Mouse (Mus musculus) limb, embryonic 11.5 days (tissue): ENCODE results near the gene Csn1s2a. TPM values are rescaled to one million over a fixed set of nuclear protein-coding genes. Genes with fewer than 3 reads are reported as not detected.
"Not testable (repeated sequence)": the region's sequence is repeated elsewhere in the genome, so short reads cannot be mapped to it uniquely, and the experiment has no call there.

Experiments used
- ATAC-seq: fragments of 200-750 bp; cut with Nextera tagmentation; 2 replicates; pipeline ENCODE4 v1.8.0; 2017; ENCODE audit warnings: low read depth; ENCODE audit not compliant: insufficient number of reproducible peaks, low FRiP score, low TSS enrichment
- DNase-seq: peaks from one replicate; pipeline ENCODE4 v3.0.0-alpha.2; 2015; ENCODE audit warnings: low spot score
- H3K27ac ChIP-seq: fragments of 300-500 bp; sonication (generic); replicated peaks from 2 replicates; pipeline ENCODE4 v1.5.1; 2014; ENCODE audit warnings: low read depth, mild to moderate bottlenecking, low read length
- H3K27me3 ChIP-seq: fragments of 300-500 bp; sonication (generic); 2 replicates; pipeline ENCODE4 v1.6.1; 2014; ENCODE audit warnings: mild to moderate bottlenecking, low read length, mixed read lengths; ENCODE audit not compliant: control insufficient read depth, insufficient read depth
- H3K36me3 ChIP-seq: fragments of 300-500 bp; sonication (generic); 2 replicates; pipeline ENCODE4 v1.6.1; 2014; ENCODE audit warnings: mild to moderate bottlenecking, low read length, moderate library complexity, mixed read lengths; ENCODE audit not compliant: control insufficient read depth, insufficient read depth
- H3K4me1 ChIP-seq: fragments of 300-500 bp; sonication (generic); 2 replicates; pipeline ENCODE4 v1.6.1; 2014; ENCODE audit warnings: low read length, mixed read lengths; ENCODE audit not compliant: control insufficient read depth, insufficient read depth
- H3K4me2 ChIP-seq: fragments of 300-500 bp; sonication (generic); 2 replicates; pipeline ENCODE4 v1.6.1; 2014; ENCODE audit warnings: low read depth, mild to moderate bottlenecking, moderate library complexity; ENCODE audit not compliant: severe bottlenecking
- H3K4me3 ChIP-seq: fragments of 300-500 bp; sonication (generic); 2 replicates; pipeline ENCODE4 v1.5.1; 2014; ENCODE audit warnings: low read depth, low read length
- H3K9ac ChIP-seq: fragments of 300-500 bp; sonication (generic); 2 replicates; pipeline ENCODE4 v1.6.1; 2014; ENCODE audit warnings: mild to moderate bottlenecking, low read length
- H3K9me3 ChIP-seq: fragments of 300-500 bp; sonication (generic); 2 replicates; pipeline ENCODE4 v1.6.1; 2016; ENCODE audit warnings: low read length; ENCODE audit not compliant: control insufficient read depth
- WGBS: fragments of 180-500 bp; shearing (Covaris S2); extraction: QIAGEN DNeasy Blood & Tissue Kit; methylation state at CpG from one replicate; pipeline ENCODE4 v1.1.7; 2014; 5-methylcytosine and 5-hydroxymethylcytosine counted together
- polyA plus RNA-seq: library from polyadenylated mRNA; unstranded; fragments of >200 nt; fragmentation: Nextera tagmentation; extraction: Ambion mirVana; gene quantifications from 2 replicates; pipeline ENCODE4 v1.2.1, GENCODE M21; 2014

Gene Csn1s2a
- not detected in 2 replicates for polyA plus RNA-seq

DNA sequence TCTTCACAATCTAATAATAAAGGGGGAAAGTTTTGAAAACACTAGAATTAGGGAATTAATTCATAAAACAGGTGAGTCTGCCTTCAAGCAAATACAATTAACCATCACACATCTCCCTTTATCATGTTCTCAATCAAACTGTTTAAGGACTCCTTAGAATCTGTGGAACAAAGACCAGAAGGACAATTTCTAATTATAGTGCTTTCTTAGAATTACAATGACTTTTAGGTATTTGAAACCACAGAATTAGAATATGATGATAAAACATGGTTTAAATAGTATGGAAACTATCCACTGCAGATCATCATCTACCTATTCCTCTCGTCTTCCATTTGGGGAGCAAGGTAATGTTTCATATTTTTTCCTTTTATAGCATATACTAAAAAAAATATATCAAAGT lies at the start of gene Csn1s2a:
Csn1s2a (plus strand) TSS at position 301 of the 400 bp plus-strand sequence.
- WGBS: 78% methylated on average over 1 of the region's 1 CpGs
- H3K4me2 ChIP-seq: no peak within 1 kb of the TSS

DNA sequence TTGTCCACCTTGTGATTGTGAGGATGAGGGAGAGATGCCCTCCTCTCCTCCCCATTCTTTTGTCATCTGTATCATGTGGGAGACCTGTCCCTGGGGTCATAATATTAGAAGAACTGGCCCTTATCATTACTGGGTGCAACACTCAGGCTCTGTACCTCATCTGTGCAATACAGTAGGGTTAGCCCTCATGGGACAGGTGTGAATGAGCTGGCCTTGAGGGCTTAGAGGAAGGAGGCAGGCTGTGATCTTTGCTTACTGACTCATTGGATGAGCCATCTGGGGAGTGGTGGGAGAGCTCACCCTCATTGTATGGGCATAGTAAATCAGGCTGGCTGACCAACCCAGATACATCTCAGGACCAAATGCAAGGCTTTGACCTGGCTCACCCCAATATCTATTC lies 39.5 kb upstream of the Csn1s2a start:
- H3K9ac ChIP-seq: no peak overlapping the region
- no peak for DNase-seq
- no peak for ATAC-seq

More for the DNA sequence above, at the start of gene Csn1s2a:
- Histone ChIP-seq H3K4me1 (no peaks in the 10 kb centered on the region), H3K27me3 (no peaks in the 10 kb centered on the region), H3K4me3 (no peak within 1 kb of the TSS), H3K27ac (no peak within 1 kb of the TSS), H3K36me3 (no peaks in the 10 kb centered on the region), H3K9me3 (no peaks in the 10 kb centered on the region), H3K9ac (no peak within 1 kb of the TSS)
- ATAC-seq: no peak
- DNase-seq: no peak

DNA sequence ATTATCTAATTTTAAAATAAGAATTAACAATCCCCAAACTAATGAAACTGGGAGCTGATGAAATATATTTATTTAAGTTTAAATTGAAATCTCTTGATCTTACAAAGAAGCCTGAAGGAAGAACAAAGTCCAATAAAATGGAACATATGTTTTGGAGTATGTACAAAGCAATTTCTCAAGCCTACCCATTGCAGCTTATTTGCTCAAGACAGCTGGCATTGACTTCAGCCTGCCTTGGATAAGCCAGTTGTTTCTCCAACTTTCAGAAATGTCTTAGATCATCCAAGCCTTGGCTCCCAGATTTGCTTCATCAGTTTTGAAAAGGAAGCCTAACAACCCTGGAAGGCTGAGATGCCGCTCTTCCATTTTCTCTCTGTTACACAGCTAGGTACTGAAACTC lies 20.9 kb upstream of the Csn1s2a start:
- Histone ChIP-seq H3K4me2 (no peak overlapping the region), H3K27ac (no peak overlapping the region), H3K9me3 (no peaks in the 10 kb centered on the region), H3K27me3 (no peaks in the 10 kb centered on the region), H3K4me3 (no peak overlapping the region), H3K9ac (no peak overlapping the region), H3K36me3 (no peaks in the 10 kb centered on the region), H3K4me1 (no peaks in the 10 kb centered on the region)
- no peak for DNase-seq
- no peak for ATAC-seq
- WGBS: 97% methylated on average over 1 of the region's 1 CpGs

More for the DNA sequence above, 39.5 kb upstream of the Csn1s2a start:
- H3K27me3 ChIP-seq: no peaks in the 10 kb centered on the region
- H3K9me3 ChIP-seq: no peaks in the 10 kb centered on the region
- no peak overlapping the region for H3K27ac ChIP-seq
- no peaks in the 10 kb centered on the region for H3K4me1 ChIP-seq
- H3K4me3 ChIP-seq: no peak overlapping the region
- H3K36me3 ChIP-seq: no peaks in the 10 kb centered on the region
- H3K4me2 ChIP-seq: no peak overlapping the region

DNA sequence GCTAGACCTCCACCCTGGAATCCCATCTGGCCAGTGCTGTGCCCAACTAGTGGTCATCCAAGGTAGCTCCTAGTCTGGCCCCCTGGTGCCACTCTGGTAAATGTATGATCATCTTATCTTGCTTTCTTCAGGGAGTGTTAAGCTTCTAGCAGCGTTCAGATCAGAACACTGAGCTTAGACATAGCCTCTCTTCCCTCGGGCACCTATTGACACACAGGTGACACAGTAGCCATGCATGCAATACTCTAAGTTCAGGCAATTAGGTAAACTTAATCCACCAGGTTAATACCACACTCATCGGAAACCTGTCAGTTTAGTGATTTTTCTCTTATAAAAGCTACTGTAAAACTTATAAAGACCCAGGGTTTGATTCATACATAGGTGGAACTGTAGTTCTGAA lies 9.8 kb upstream of the Csn1s2a start:
- Histone ChIP-seq H3K9me3 (no peaks in the 10 kb centered on the region), H3K4me1 (no peaks in the 10 kb centered on the region), H3K4me3 (no peak overlapping the region), H3K4me2 (no peak overlapping the region), H3K36me3 (no peaks in the 10 kb centered on the region), H3K27ac (no peak overlapping the region), H3K27me3 (no peaks in the 10 kb centered on the region), H3K9ac (no peak overlapping the region)
- 84% methylated on average over 3 of the region's 3 CpGs for WGBS
- ATAC-seq: no peak
- no peak for DNase-seq

DNA sequence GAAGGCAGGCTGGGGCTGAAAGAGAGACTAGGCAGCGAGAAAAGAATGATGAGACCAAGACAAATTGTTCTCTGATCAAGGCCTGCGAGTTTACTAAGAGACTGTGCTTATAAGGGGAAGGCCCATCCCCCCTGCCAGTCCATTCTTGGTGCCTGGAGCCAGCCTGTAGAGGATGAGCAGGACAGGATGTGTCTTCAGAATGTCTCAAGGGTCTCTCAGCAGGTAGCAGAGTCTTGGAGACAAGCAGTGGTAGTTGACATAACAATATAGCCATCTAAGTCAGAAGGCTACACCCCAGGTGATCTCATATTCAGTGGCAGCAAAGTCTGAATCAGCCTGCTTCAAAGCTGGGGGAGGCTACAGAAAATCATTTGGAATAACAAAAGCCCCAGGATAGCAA lies 2.2 kb upstream of the Csn1s2a start:
- not testable (repeated sequence) for H3K4me2 ChIP-seq, H3K27ac ChIP-seq, H3K9me3 ChIP-seq, DNase-seq, ATAC-seq, H3K36me3 ChIP-seq, H3K9ac ChIP-seq, H3K27me3 ChIP-seq, H3K4me1 ChIP-seq, H3K4me3 ChIP-seq
- WGBS: 51% methylated on average over 2 of the region's 2 CpGs

DNA sequence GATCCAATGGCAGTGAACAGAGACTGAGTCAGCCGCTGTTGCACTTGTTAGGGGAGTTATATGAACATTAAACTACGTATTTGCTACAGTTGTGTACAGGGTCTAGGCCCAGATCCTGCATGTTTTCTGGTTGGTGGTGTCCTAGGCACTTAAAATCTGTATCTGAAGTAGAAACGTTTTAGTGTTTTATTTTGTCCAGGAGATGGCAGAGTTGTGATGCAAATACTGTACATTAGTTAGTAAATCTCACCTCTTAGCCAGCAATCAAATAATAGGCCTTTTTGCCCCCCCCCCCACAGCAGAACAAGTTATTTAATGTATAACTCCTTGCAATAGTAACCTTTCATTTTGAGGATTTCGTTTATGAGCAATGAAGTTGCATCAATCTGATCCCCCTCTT lies 8.4 kb downstream of the Csn1s2a start:
- Histone ChIP-seq H3K27me3 (no peaks in the 10 kb centered on the region), H3K36me3 (no peaks in the 10 kb centered on the region), H3K27ac (no peak overlapping the region), H3K4me3 (no peak overlapping the region), H3K4me1 (no peaks in the 10 kb centered on the region), H3K4me2 (no peak overlapping the region), H3K9ac (no peak overlapping the region), H3K9me3 (no peaks in the 10 kb centered on the region)
- 63% methylated on average over 4 of the region's 4 CpGs for WGBS
- DNase-seq: no peak
- ATAC-seq: no peak

DNA sequence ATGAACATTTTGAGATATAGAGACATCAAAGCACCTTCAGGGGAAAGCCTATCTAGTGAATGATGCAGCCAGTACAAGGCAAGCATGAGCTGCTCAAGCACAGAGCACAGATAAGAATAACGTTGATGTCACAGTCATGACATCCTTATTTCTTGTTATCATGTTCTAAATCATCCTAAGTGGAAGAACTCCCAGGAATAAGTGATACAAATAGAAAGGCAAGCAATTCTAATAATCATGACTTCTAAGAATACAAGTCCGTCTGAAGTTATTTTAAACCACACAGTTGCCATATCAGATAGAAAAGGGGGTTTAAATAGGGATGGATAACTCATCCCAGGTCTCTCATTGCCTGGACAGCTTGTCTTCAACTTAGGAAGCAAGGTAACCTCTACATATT lies 33.4 kb downstream of the Csn1s2a start, which contains the start of gene Csn1s2b:
Csn1s2b (plus strand) TSS at position 301 of the 400 bp plus-strand sequence.
- no peak within 1 kb of the TSS for H3K4me3 ChIP-seq
- H3K27ac ChIP-seq: no peak within 1 kb of the TSS
- H3K9ac ChIP-seq: no peak within 1 kb of the TSS
- no peaks in the 10 kb centered on the region for H3K36me3 ChIP-seq
- H3K27me3 ChIP-seq: no peaks in the 10 kb centered on the region
- ATAC-seq (no peak), DNase-seq (no peak)
- no peak within 1 kb of the TSS for H3K4me2 ChIP-seq
- no peaks in the 10 kb centered on the region for H3K9me3 ChIP-seq
- 87% methylated on average over 2 of the region's 2 CpGs for WGBS
- H3K4me1 ChIP-seq: no peaks in the 10 kb centered on the region

DNA sequence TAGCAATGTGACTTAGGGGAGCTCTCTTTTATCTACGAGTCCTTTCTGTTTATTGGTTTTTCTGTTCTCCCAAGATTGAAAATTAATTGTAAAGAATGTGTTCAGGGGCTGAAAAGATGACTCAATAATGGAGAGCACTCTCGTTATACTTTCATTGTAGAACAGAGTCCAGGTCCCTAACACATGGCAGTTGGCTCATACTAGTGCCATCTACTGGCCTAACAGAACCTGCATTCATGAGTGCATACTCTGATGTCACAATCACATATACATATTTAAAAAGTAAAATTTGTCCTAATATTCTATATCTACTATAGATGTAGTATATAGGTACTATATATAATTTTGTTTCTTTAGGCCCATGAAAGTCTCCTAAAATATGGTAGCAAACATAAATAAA lies 34.9 kb downstream of the Csn1s2a start:
- Histone ChIP-seq H3K4me2 (no peak overlapping the region), H3K27ac (no peak overlapping the region), H3K4me1 (no peaks in the 10 kb centered on the region), H3K9me3 (no peaks in the 10 kb centered on the region), H3K36me3 (no peaks in the 10 kb centered on the region), H3K9ac (no peak overlapping the region), H3K4me3 (no peak overlapping the region), H3K27me3 (no peaks in the 10 kb centered on the region)
- ATAC-seq (no peak), DNase-seq (no peak)
- WGBS: 78% methylated on average over 2 of the region's 2 CpGs

DNA sequence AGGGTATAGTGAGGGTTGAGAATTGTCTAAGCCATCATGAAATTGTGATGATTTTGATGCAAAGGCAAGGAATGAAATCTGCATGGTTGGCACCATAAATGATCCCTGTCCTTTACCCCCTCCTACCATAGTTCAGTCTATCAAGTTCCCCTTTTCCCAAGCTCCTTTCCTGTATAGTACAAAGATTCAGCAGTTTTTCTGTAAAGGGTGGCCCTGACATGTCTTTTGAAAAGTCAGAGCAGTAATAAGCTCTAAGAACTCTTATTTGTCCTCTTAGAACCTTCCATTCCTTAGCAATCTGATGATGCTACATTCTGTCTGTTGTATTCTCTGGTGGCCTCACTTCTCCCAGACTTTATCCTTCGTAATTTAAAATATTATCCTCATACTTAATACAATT lies 51.0 kb downstream of the Csn1s2a start, which contains the start of gene Prr27:
Prr27 (plus strand) TSS at position 301 of the 400 bp plus-strand sequence.
- H3K4me1 ChIP-seq: no peaks in the 10 kb centered on the region

More for the DNA sequence above, 51.0 kb downstream of the Csn1s2a start, which contains the start of gene Prr27:
- Histone ChIP-seq H3K4me3 (no peak within 1 kb of the TSS), H3K27ac (no peak within 1 kb of the TSS), H3K36me3 (no peaks in the 10 kb centered on the region), H3K4me2 (no peak within 1 kb of the TSS), H3K27me3 (no peaks in the 10 kb centered on the region), H3K9me3 (no peaks in the 10 kb centered on the region), H3K9ac (no peak within 1 kb of the TSS)
- ATAC-seq (no peak), DNase-seq (no peak)
- 74% methylated on average over 1 of the region's 1 CpGs for WGBS
